ENCODE assay signal across 28 mouse cellular contexts in genomic region chr17:85513936-85514335, GRCm38 (mm10).
DNase-seq lines count a peak whose midpoint lies in the region; ATAC-seq lines count a peak whose summit lies in the region.
"Had no signal": no experiment of that assay in that cellular context is flagged by ENCODE, and none has a peak within 500 bp of the region (broad histone marks: within the 10 kb centered on the region; RNA-seq: fewer than 3 reads in every experiment).

No protein-coding gene starts in this region.

- peaks cover 9% of the 10 kb centered on the region; the same call in 1 of the 2 replicates for H3K27me3 ChIP-seq in heart, embryonic 10.5 days (ENCODE audit: insufficient read depth, poor library complexity, severe bottlenecking)
- H3K27me3 ChIP-seq in embryonic facial prominence, embryonic 13.5 days = no peaks in the 10 kb centered on the region; the same call in 1 of the 2 replicates
- no peaks in the 10 kb centered on the region for H3K27me3 ChIP-seq in embryonic facial prominence, embryonic 14.5 days (replicated peaks; ENCODE audit: control insufficient read depth, insufficient read depth, low read length)
- H3K27me3 ChIP-seq in stomach, embryonic 16.5 days (ENCODE audit: control insufficient read depth, insufficient read depth, low read length) = no peaks in the 10 kb centered on the region
- H3K27me3 ChIP-seq: heart, embryonic 12.5 days had no signal

- no peak overlapping the region for H3K4me2 ChIP-seq in embryonic facial prominence, embryonic 13.5 days
- no peak overlapping the region for H3K4me2 ChIP-seq in embryonic facial prominence, embryonic 14.5 days (ENCODE audit: low read depth, low read length)
- H3K4me2 ChIP-seq in stomach, embryonic 16.5 days (ENCODE audit: low read depth, low read length) = no peak overlapping the region
- H3K4me2 ChIP-seq: forebrain, embryonic 13.5 days; heart, embryonic 12.5 days; heart, embryonic 15.5 days; hindbrain, embryonic 14.5 days had no signal

- H3K36me3 ChIP-seq in heart, embryonic 10.5 days = no peaks in the 10 kb centered on the region
- no peaks in the 10 kb centered on the region for H3K36me3 ChIP-seq in embryonic facial prominence, embryonic 13.5 days
- H3K36me3 ChIP-seq in embryonic facial prominence, embryonic 14.5 days (ENCODE audit: control insufficient read depth, insufficient read depth, low read length) = no peaks in the 10 kb centered on the region
- no peaks in the 10 kb centered on the region for H3K36me3 ChIP-seq in stomach, embryonic 16.5 days (ENCODE audit: control insufficient read depth, insufficient read depth, low read length)
- H3K36me3 ChIP-seq: heart, embryonic 12.5 days; heart, embryonic 15.5 days had no signal

- 0 out of 2 replicates have a peak, but pooled peaks cover 6% of the 10 kb centered on the region for H3K4me1 ChIP-seq in heart, embryonic 10.5 days
- H3K4me1 ChIP-seq in embryonic facial prominence, embryonic 13.5 days = no peaks in the 10 kb centered on the region
- H3K4me1 ChIP-seq in embryonic facial prominence, embryonic 14.5 days (ENCODE audit: control insufficient read depth, insufficient read depth, low read length) = no peaks in the 10 kb centered on the region
- H3K4me1 ChIP-seq in stomach, embryonic 16.5 days (ENCODE audit: control insufficient read depth, insufficient read depth, low read length) = no peaks in the 10 kb centered on the region
- H3K4me1 ChIP-seq: forebrain, embryonic 13.5 days; heart, embryonic 12.5 days; heart, embryonic 15.5 days had no signal

- peak; percentile 70 for ATAC-seq in embryonic facial prominence, embryonic 13.5 days (ENCODE audit: insufficient number of reproducible peaks, insufficient read depth, low FRiP score, low TSS enrichment, low read depth)
- ATAC-seq in embryonic facial prominence, embryonic 14.5 days (ENCODE audit: low read depth) = peak; percentile 96
- peak; percentile 50; the same call in 1 of the 2 replicates for ATAC-seq in stomach, embryonic 16.5 days (ENCODE audit: insufficient read depth, low FRiP score)
- ATAC-seq in erythroblast, adult 5-6 weeks (replicated peaks; ENCODE audit: low FRiP score, poor library complexity, severe bottlenecking) = no peak
- ATAC-seq: CD4-positive, CD25-positive, alpha-beta regulatory T cell, adult 4 months; forebrain, embryonic 13.5 days; forebrain, embryonic 16.5 days; hindbrain, postnatal 0 days; inflammation-experienced regulatory T-cells, adult 6 months; intestine, embryonic 16.5 days had no signal

- H3K4me3 ChIP-seq in heart, embryonic 10.5 days = no peak overlapping the region
- no peak overlapping the region for H3K4me3 ChIP-seq in embryonic facial prominence, embryonic 13.5 days
- H3K4me3 ChIP-seq in embryonic facial prominence, embryonic 14.5 days (ENCODE audit: low read depth, low read length) = no peak overlapping the region
- no peak overlapping the region for H3K4me3 ChIP-seq in stomach, embryonic 16.5 days (replicated peaks; ENCODE audit: low read length)
- H3K4me3 ChIP-seq: erythroblast, embryonic 14.5 days; forebrain, embryonic 13.5 days; gastrocnemius, adult 2 months; heart, embryonic 12.5 days; heart, embryonic 15.5 days had no signal

- WGBS in heart, embryonic 10.5 days = 84% methylated on average over 4 of the region's 4 CpGs
- 76% methylated on average over 4 of the region's 4 CpGs for WGBS in embryonic facial prominence, embryonic 13.5 days
- whole genome bisulfite sequencing in embryonic facial prominence, embryonic 14.5 days = 73% methylated on average over 4 of the region's 4 CpGs
- 76% methylated on average over 4 of the region's 4 CpGs for WGBS in stomach, embryonic 16.5 days

- no peak overlapping the region for H3K9ac ChIP-seq in embryonic facial prominence, embryonic 13.5 days
- no peak overlapping the region for H3K9ac ChIP-seq in embryonic facial prominence, embryonic 14.5 days (ENCODE audit: low read depth, low read length)
- no peak overlapping the region for H3K9ac ChIP-seq in stomach, embryonic 16.5 days (ENCODE audit: low read length)
- H3K9ac ChIP-seq: forebrain, embryonic 13.5 days; heart, embryonic 12.5 days; heart, embryonic 15.5 days; hindbrain, embryonic 14.5 days had no signal

- no peaks in the 10 kb centered on the region for H3K9me3 ChIP-seq in heart, embryonic 10.5 days
- no peaks in the 10 kb centered on the region for H3K9me3 ChIP-seq in embryonic facial prominence, embryonic 13.5 days
- no peaks in the 10 kb centered on the region for H3K9me3 ChIP-seq in embryonic facial prominence, embryonic 14.5 days (ENCODE audit: control insufficient read depth, low read length)
- no peaks in the 10 kb centered on the region for H3K9me3 ChIP-seq in stomach, embryonic 16.5 days (replicated peaks; ENCODE audit: control insufficient read depth, low read length)
- H3K9me3 ChIP-seq: forebrain, embryonic 13.5 days; heart, embryonic 12.5 days; heart, embryonic 15.5 days had no signal

- H3K27ac ChIP-seq in heart, embryonic 10.5 days = no peak overlapping the region
- no peak overlapping the region for H3K27ac ChIP-seq in embryonic facial prominence, embryonic 13.5 days
- H3K27ac ChIP-seq in embryonic facial prominence, embryonic 14.5 days (replicated peaks; ENCODE audit: low read depth, low read length) = no peak overlapping the region
- H3K27ac ChIP-seq in stomach, embryonic 16.5 days (ENCODE audit: low read length) = no peak overlapping the region
- H3K27ac ChIP-seq: forebrain, embryonic 13.5 days; gastrocnemius, adult 2 months; heart, embryonic 15.5 days; hindbrain, embryonic 14.5 days; hindbrain, postnatal 0 days had no signal

- peak; percentile 64 for DNase-seq in heart, embryonic 10.5 days (ENCODE audit: low spot score)
- DNase-seq in heart, postnatal 4 days = no peak
- DNase-seq in embryonic facial prominence, embryonic 14.5 days (ENCODE audit: low spot score) = peak; percentile 78
- DNase-seq in thymus, postnatal 25 days = no peak
- DNase-seq: adrenal gland, adult 8-10 months; adrenal gland, postnatal 25 days; cerebellum, adult 11-12 months; cerebellum, adult 8-10 months; cerebellum, postnatal 10 days; cerebellum, postnatal 36 days; embryo, embryonic 11 days; gastrocnemius, adult 2 months; gastrocnemius, postnatal 14 days; heart, postnatal 10 days; heart, postnatal 36 days had no signal

Comparison
In these comparisons a context has a peak if more than half of its experiments do, and no peak if none do; other contexts are left out.
1. DNase-seq: peak in heart, embryonic 10.5 days (single experiment) and embryonic facial prominence, embryonic 14.5 days (single experiment); none in heart, postnatal 4 days (single experiment) and thymus, postnatal 25 days (single experiment).